Mouse (Mus musculus): ENCODE measurements around the gene Nup155.
A peak's percentile ranks its signal among the peaks of the same experiment; 100 is the strongest.
"Not testable (repeated sequence)": the region's sequence is repeated elsewhere in the genome, so short reads cannot be mapped to it uniquely, and the experiment has no call there.

Gene Nup155

GRCm38 (mm10) chr15:8108966-8109743 is at the start of gene Nup155:
Gene Nup155, plus strand, starts transcription at chr15:8109273.
- DNase-seq = peak; percentile 95

- peak; percentile 11 to 42 for DNase-seq
Observed at GRCm38 (mm10) chr15:8065221-8065620, 43.9 kb upstream of the Nup155 start.

- not testable (repeated sequence) for DNase-seq
Observed at GRCm38 (mm10) chr15:8073159-8073558, 35.9 kb upstream of the Nup155 start.

- DNase-seq = no peak
Observed at GRCm38 (mm10) chr15:8082139-8082538, 26.9 kb upstream of the Nup155 start.

GRCm38 (mm10) chr15:8087293-8087692 is 21.8 kb upstream of the Nup155 start:
- DNase-seq = no peak

- DNase-seq = no peak
Observed at GRCm38 (mm10) chr15:8088715-8089114, 20.4 kb upstream of the Nup155 start.

GRCm38 (mm10) chr15:8090685-8091084 is 18.4 kb upstream of the Nup155 start:
- DNase-seq = no peak

GRCm38 (mm10) chr15:8092668-8093067 is 16.4 kb upstream of the Nup155 start:
- not testable (repeated sequence) for DNase-seq

GRCm38 (mm10) chr15:8097853-8098252 is 11.2 kb upstream of the Nup155 start:
- DNase-seq = peak; percentile 78 to 81

GRCm38 (mm10) chr15:8098774-8099749 is 10.0 kb upstream of the Nup155 start, which contains the start of gene Wdr70:
Gene Wdr70, minus strand, starts transcription at chr15:8099209.
- peak; percentile 98 to 99 for DNase-seq

GRCm38 (mm10) chr15:8101975-8102542 is 7.0 kb upstream of the Nup155 start:
- not testable (repeated sequence) for DNase-seq

GRCm38 (mm10) chr15:8108360-8108965 is 610 bp upstream of the Nup155 start:
- no peak for DNase-seq

GRCm38 (mm10) chr15:8109782-8110181 is 709 bp downstream of the Nup155 start:
- no peak for DNase-seq

GRCm38 (mm10) chr15:8129281-8129680 is 20.2 kb downstream of the Nup155 start:
- DNase-seq = no peak

- no peak for DNase-seq
Observed at GRCm38 (mm10) chr15:8131268-8131667, 22.2 kb downstream of the Nup155 start.

- DNase-seq = no peak
Observed at GRCm38 (mm10) chr15:8131761-8132160, 22.7 kb downstream of the Nup155 start.

GRCm38 (mm10) chr15:8135606-8136005 is 26.5 kb downstream of the Nup155 start:
- no peak for DNase-seq

GRCm38 (mm10) chr15:8161841-8162240 is 52.8 kb downstream of the Nup155 start:
- DNase-seq = no peak

- peak; percentile 96 to 97 for DNase-seq
Observed at GRCm38 (mm10) chr15:8168591-8169265, 59.7 kb downstream of the Nup155 start, which contains the start of gene Cplane1. Gene Cplane1, plus strand, starts transcription at chr15:8169106.

- no peak for DNase-seq
Observed at GRCm38 (mm10) chr15:8169266-8169746, 60.2 kb downstream of the Nup155 start.

- DNase-seq = no peak
Observed at GRCm38 (mm10) chr15:8189563-8189962, 80.5 kb downstream of the Nup155 start.

GRCm38 (mm10) chr15:8190435-8190834 is 81.4 kb downstream of the Nup155 start:
- DNase-seq = no peak
